Mouse (Mus musculus) bone marrow macrophage, adult 2 months (primary cell): ENCODE results near the gene Ppp1r16b.
"Not testable (repeated sequence)": the region's sequence is repeated elsewhere in the genome, so short reads cannot be mapped to it uniquely, and the experiment has no call there.

Experiments
- CTCF ChIP-seq: IDR thresholded peaks from 2 replicates; pipeline ENCODE4 v1.5.1; 2012; ENCODE audit warnings: low read depth, mild to moderate bottlenecking, low read length, moderate library complexity
- POLR2A ChIP-seq: IDR thresholded peaks from 2 replicates; pipeline ENCODE4 v1.6.1; 2012; ENCODE audit warnings: mild to moderate bottlenecking, low read depth, low read length, borderline replicate concordance

- TF ChIP-seq CTCF, POLR2A: not testable (repeated sequence)
Observed at GRCm38 (mm10) chr2:158736247-158736646, 71.0 kb downstream of the Ppp1r16b start.
